In genomic region chr5:36462810-36463209, GRCm38 (mm10) we compare ENCODE assay signal across 9 mouse cellular contexts. TPM values are rescaled to one million over a fixed set of nuclear protein-coding genes. Genes with fewer than 3 reads are reported as not detected.
DNase-seq lines count a peak whose midpoint lies in the region; ATAC-seq and TF ChIP-seq lines count a peak whose summit lies in the region.
"Had no signal": no experiment of that assay in that cellular context is flagged by ENCODE, and none has a peak within 500 bp of the region (broad histone marks: within the 10 kb centered on the region; RNA-seq: fewer than 3 reads in every experiment).

No protein-coding gene starts in this region.

- TF ChIP-seq CTCF in thymus, adult 2 months (IDR thresholded peaks at IDR 0.05; ENCODE audit: borderline replicate concordance, control insufficient read depth, extremely low read depth, insufficient read depth, low read length, poor library complexity), result peak; percentile 95

- DNase-seq in intestine, embryonic 14.5 days (ENCODE audit: low spot score), result peak; percentile 89
- DNase-seq in adrenal gland, adult (ENCODE audit: inconsistent age in 2 of 2, low spot score in 1 of 2), result peak; percentile 77 to 94
- peak; percentile 79 for DNase-seq in embryo, embryonic 10 days (ENCODE audit: low spot score)
- DNase-seq in heart, postnatal 25 days (ENCODE audit: low spot score), result peak; percentile 44
- peak; percentile 74 to 79 for DNase-seq in left cerebral cortex, postnatal 14 days (ENCODE audit: low spot score in 2 of 2)
- peak; percentile 68 to 84 for DNase-seq in natural killer cell, adult 2 months (ENCODE audit: low spot score in 2 of 2)
- DNase-seq in thymus, adult 2 months, result peak; percentile 88

- intact Hi-C loops in heart, postnatal 25 days (cut with DNase I), result loop anchor here (1.0 to 5.0 kb wide), 4 partner anchors 27 to 280 kb away; no protein-coding TSS in a partner anchor
- intact Hi-C loops in left cerebral cortex, postnatal 14 days (cut with DNase I), result loop anchor here (5.0 kb wide), 1 partner anchor 279 kb away; no protein-coding TSS in a partner anchor

- H3K27ac ChIP-seq in intestine, embryonic 14.5 days (ENCODE audit: low read depth), result no peak overlapping the region
- H3K27ac ChIP-seq in intestine, embryonic 15.5 days, result no peak overlapping the region
- no peak overlapping the region for H3K27ac ChIP-seq in thymus, adult 2 months (ENCODE audit: control insufficient read depth, insufficient read depth, low read length)

- no peak overlapping the region for H3K9ac ChIP-seq in intestine, embryonic 14.5 days (ENCODE audit: low read length)
- no peak overlapping the region for H3K9ac ChIP-seq in intestine, embryonic 15.5 days

- no peak for ATAC-seq in intestine, embryonic 14.5 days (replicated peaks; ENCODE audit: low FRiP score, low TSS enrichment, low read depth)
- ATAC-seq in intestine, embryonic 15.5 days, result no peak

- H3K4me1 ChIP-seq in intestine, embryonic 14.5 days (replicated peaks; ENCODE audit: control insufficient read depth, insufficient read depth, low read length), result peaks cover 10% of the 10 kb centered on the region
- peaks cover 8% of the 10 kb centered on the region; the same call in 1 of the 2 replicates for H3K4me1 ChIP-seq in intestine, embryonic 15.5 days (replicated peaks)
- peaks cover 13% of the 10 kb centered on the region for H3K4me1 ChIP-seq in thymus, adult 2 months (replicated peaks; ENCODE audit: control insufficient read depth, insufficient read depth, low read length)

- H3K27me3 ChIP-seq in intestine, embryonic 14.5 days (replicated peaks; ENCODE audit: control insufficient read depth, insufficient read depth, low read length), result no peaks in the 10 kb centered on the region
- no peaks in the 10 kb centered on the region for H3K27me3 ChIP-seq in intestine, embryonic 15.5 days (replicated peaks)
- no peaks in the 10 kb centered on the region for H3K27me3 ChIP-seq in thymus, adult 2 months (ENCODE audit: control insufficient read depth, insufficient read depth, low read length)

- H3K9me3 ChIP-seq in intestine, embryonic 14.5 days (ENCODE audit: control insufficient read depth, low read length), result no peaks in the 10 kb centered on the region
- H3K9me3 ChIP-seq in intestine, embryonic 15.5 days, result no peaks in the 10 kb centered on the region

- no peaks in the 10 kb centered on the region for H3K36me3 ChIP-seq in intestine, embryonic 14.5 days (ENCODE audit: control insufficient read depth, insufficient read depth, low read length)
- H3K36me3 ChIP-seq in intestine, embryonic 15.5 days, result no peaks in the 10 kb centered on the region
- no peaks in the 10 kb centered on the region for H3K36me3 ChIP-seq in thymus, adult 2 months (ENCODE audit: control insufficient read depth, insufficient read depth, low read length)

- H3K4me3 ChIP-seq in intestine, embryonic 14.5 days (ENCODE audit: low read depth, low read length), result no peak overlapping the region
- no peak overlapping the region for H3K4me3 ChIP-seq in intestine, embryonic 15.5 days (replicated peaks)
- H3K4me3 ChIP-seq in thymus, adult 2 months (ENCODE audit: control insufficient read depth, insufficient read depth, low read length), result no peak overlapping the region
- H3K4me3 ChIP-seq: erythroblast, embryonic 14.5 days had no signal

- WGBS in intestine, embryonic 14.5 days, result 16% methylated on average over 7 of the region's 7 CpGs
- 12% methylated on average over 7 of the region's 7 CpGs for WGBS in intestine, embryonic 15.5 days
- 12% methylated on average over 7 of the region's 7 CpGs for WGBS in thymus, adult 2 months

- TF ChIP-seq POLR2A in thymus, adult 2 months (IDR thresholded peaks at IDR 0.05; ENCODE audit: control insufficient read depth, extremely low read depth, insufficient read depth, low read length, poor library complexity), result no peak

- no peak overlapping the region for H3K4me2 ChIP-seq in intestine, embryonic 14.5 days (ENCODE audit: low read length)
- no peak overlapping the region for H3K4me2 ChIP-seq in intestine, embryonic 15.5 days (replicated peaks)

RNA-seq across cellular contexts. Expression of gene Grpel1, which starts 2.0 kb away (rescaled TPM):
- polyA plus RNA-seq in intestine, embryonic 14.5 days (2014; fragmentation: Nextera tagmentation; extraction: Ambion mirVana), result 66.5 and 68.0 TPM in 2 replicates
- 71.7 and 72.7 TPM in 2 replicates for polyA plus RNA-seq in intestine, embryonic 15.5 days (2015; fragmentation: Nextera tagmentation; extraction: Ambion mirVana)
- 10 to 100 TPM; 58.7 to 63.3 TPM for total RNA-seq in heart, postnatal 25 days (2021)
- total RNA-seq in left cerebral cortex, postnatal 14 days (2021), result 10 to 100 TPM; 20.4 to 20.8 TPM
- 13.7 and 15.3 TPM in 2 replicates for polyA plus RNA-seq in thymus, adult 2 months (2012; rRNA removed)

RNA-seq across cellular contexts. Expression of gene Tada2b, which starts 21.3 kb away (rescaled TPM):
- polyA plus RNA-seq in intestine, embryonic 14.5 days (2014; fragmentation: Nextera tagmentation; extraction: Ambion mirVana), result 2.8 and 3.5 TPM in 2 replicates
- 1.8 and 1.9 TPM in 2 replicates for polyA plus RNA-seq in intestine, embryonic 15.5 days (2015; fragmentation: Nextera tagmentation; extraction: Ambion mirVana)
- total RNA-seq in heart, postnatal 25 days (2021), result 10 to 100 TPM; 14.2 to 14.8 TPM
- 10 to 100 TPM; 26.5 to 29.1 TPM for total RNA-seq in left cerebral cortex, postnatal 14 days (2021)
- 15.8 and 16.7 TPM in 2 replicates for polyA plus RNA-seq in thymus, adult 2 months (2012; rRNA removed)

RNA-seq across cellular contexts. Expression of gene Ccdc96, which starts 21.6 kb away (rescaled TPM):
- polyA plus RNA-seq in intestine, embryonic 14.5 days (2014; fragmentation: Nextera tagmentation; extraction: Ambion mirVana), result 0.20 and 0.27 TPM in 2 replicates
- 0.19 and 0.33 TPM in 2 replicates for polyA plus RNA-seq in intestine, embryonic 15.5 days (2015; fragmentation: Nextera tagmentation; extraction: Ambion mirVana)
- total RNA-seq in heart, postnatal 25 days (2021), result under 1 TPM; 0.18 to 0.22 TPM
- total RNA-seq in left cerebral cortex, postnatal 14 days (2021), result 1 to 10 TPM; 1.3 TPM
- polyA plus RNA-seq in thymus, adult 2 months (2012; rRNA removed), result 0.07 and 0.08 TPM in 2 replicates
